Mouse (Mus musculus) olfactory bulb, adult 2 months (tissue): Measurements from ENCODE around the gene S1pr2. TPM values are rescaled to one million over a fixed set of nuclear protein-coding genes. Genes with fewer than 3 reads are reported as not detected.

Experiments
- H3K27ac ChIP-seq: fragments of 200-500 bp; 2 replicates; pipeline ENCODE4 v1.5.1; 2012; ENCODE audit warnings: low read depth, low read length; ENCODE audit not compliant: insufficient read depth
- H3K4me1 ChIP-seq: fragments of 200-500 bp; 2 replicates; pipeline ENCODE4 v1.6.1; 2012; ENCODE audit warnings: low read length; ENCODE audit not compliant: control insufficient read depth, insufficient read depth
- H3K4me3 ChIP-seq: fragments of 200-500 bp; 2 replicates; pipeline ENCODE4 v1.5.1; 2012; ENCODE audit warnings: mild to moderate bottlenecking, low read depth, low read length, moderate library complexity; ENCODE audit not compliant: insufficient read depth
- CTCF ChIP-seq: fragments of 200-500 bp; IDR thresholded peaks from 2 replicates; pipeline ENCODE4 v1.5.1; 2012; ENCODE audit warnings: low read depth, mild to moderate bottlenecking, low read length, moderate library complexity; ENCODE audit not compliant: insufficient read depth
- POLR2A ChIP-seq: fragments of 200-500 bp; IDR thresholded peaks from 2 replicates; pipeline ENCODE4 v1.6.1; 2012; ENCODE audit warnings: mild to moderate bottlenecking, low read depth, low read length, moderate library complexity; ENCODE audit not compliant: insufficient read depth
- WGBS: fragments of 180-500 bp; shearing (Covaris S2); methylation state at CpG from one replicate; pipeline ENCODE4 v1.1.7; 2018; 5-methylcytosine and 5-hydroxymethylcytosine counted together
- polyA plus RNA-seq: library from polyadenylated mRNA; stranded (reverse); fragments of >200 nt; gene quantifications from 2 replicates; pipeline ENCODE4 v1.2.4, GENCODE M21; 2012; ENCODE audit warnings: low replicate concordance; ENCODE audit not compliant: missing spikeins, insufficient read depth, insufficient read length

S1pr2 gene
- polyA plus RNA-seq, 1 experiment = not detected

GRCm38 (mm10) chr9:20944697-20945370, 31.7 kb downstream of the S1pr2 start:
- peaks cover 19% of the 10 kb centered on the region for H3K4me1 ChIP-seq
- TF ChIP-seq POLR2A (no peak), CTCF (no peak)
- H3K4me3 ChIP-seq = no peak overlapping the region
- 46% methylated on average over 4 of the region's 4 CpGs for WGBS
- no peak overlapping the region for H3K27ac ChIP-seq

GRCm38 (mm10) chr9:20943911-20944310, 32.7 kb downstream of the S1pr2 start:
- Histone ChIP-seq H3K4me1 (peaks cover 18% of the 10 kb centered on the region), H3K4me3 (no peak overlapping the region), H3K27ac (no peak overlapping the region)
- WGBS = 13% methylated on average over 2 of the region's 2 CpGs
- TF ChIP-seq CTCF (no peak), POLR2A (no peak)

- WGBS = 76% methylated on average over 7 of the region's 7 CpGs
- Histone ChIP-seq H3K4me3 (no peak overlapping the region), H3K4me1 (peaks cover 16% of the 10 kb centered on the region), H3K27ac (no peak overlapping the region)
- no peak for TF ChIP-seq CTCF
- TF ChIP-seq POLR2A = no peak
Observed at GRCm38 (mm10) chr9:20943396-20943795, 33.2 kb downstream of the S1pr2 start.

GRCm38 (mm10) chr9:20923258-20923657, 53.3 kb downstream of the S1pr2 start:
- WGBS = 93% methylated on average over 3 of the region's 3 CpGs
- Histone ChIP-seq H3K4me3 (no peak overlapping the region), H3K4me1 (no peaks in the 10 kb centered on the region), H3K27ac (no peak overlapping the region)
- TF ChIP-seq CTCF (no peak), POLR2A (no peak)

- TF ChIP-seq CTCF (no peak), POLR2A (no peak)
- no peak overlapping the region for H3K27ac ChIP-seq
- no peaks in the 10 kb centered on the region for H3K4me1 ChIP-seq
- no peak overlapping the region for H3K4me3 ChIP-seq
- 80% methylated on average over 4 of the region's 4 CpGs for WGBS
Observed at GRCm38 (mm10) chr9:20916160-20916559, 60.4 kb downstream of the S1pr2 start.

Other genes with a start within 250 kb of the S1pr2 start
- not detected in 2 replicates for gene Olfm2, start 230.4 kb downstream of the S1pr2 start, polyA plus RNA-seq
- gene Col5a3, start 161.7 kb downstream of the S1pr2 start, polyA plus RNA-seq = not detected in 2 replicates
- not detected in 2 replicates for gene Rdh8, start 158.3 kb downstream of the S1pr2 start, polyA plus RNA-seq
- 183 TPM in 1 of 2 replicates, not detected in the other for gene A230050P20Rik, start 108.1 kb downstream of the S1pr2 start, polyA plus RNA-seq
- gene Angptl6, start 97.1 kb downstream of the S1pr2 start, polyA plus RNA-seq = not detected in 2 replicates
- gene Ppan, start 88.6 kb downstream of the S1pr2 start, polyA plus RNA-seq = not detected in 2 replicates
- gene Eif3g, start 78.2 kb downstream of the S1pr2 start, polyA plus RNA-seq = not detected in 2 replicates
- 56.5 TPM in 1 of 2 replicates, not detected in the other for gene Dnmt1, start 16.9 kb downstream of the S1pr2 start, polyA plus RNA-seq
- not detected in 2 replicates for gene Mrpl4, start 26.0 kb upstream of the S1pr2 start, polyA plus RNA-seq
- gene Icam1, start 39.2 kb upstream of the S1pr2 start, polyA plus RNA-seq = not detected in 2 replicates
- gene Icam4, start 52.6 kb upstream of the S1pr2 start, polyA plus RNA-seq = not detected in 2 replicates
- gene Icam5, start 55.3 kb upstream of the S1pr2 start, polyA plus RNA-seq = not detected in 2 replicates
- not detected in 2 replicates for gene Zglp1, start 90.3 kb upstream of the S1pr2 start, polyA plus RNA-seq
- not detected in 2 replicates for gene Gm49373, start 96.3 kb upstream of the S1pr2 start, polyA plus RNA-seq
- not detected in 2 replicates for gene Fdx1l, start 96.8 kb upstream of the S1pr2 start, polyA plus RNA-seq
- gene Gm38431, start 115.2 kb upstream of the S1pr2 start, polyA plus RNA-seq = not detected in 2 replicates
- gene Raver1, start 115.2 kb upstream of the S1pr2 start, polyA plus RNA-seq = not detected in 2 replicates
- gene Tyk2, start 154.5 kb upstream of the S1pr2 start, polyA plus RNA-seq = not detected in 2 replicates
- 282 TPM in 1 of 2 replicates, not detected in the other for gene Cdc37, start 173.2 kb upstream of the S1pr2 start, polyA plus RNA-seq
- not detected in 2 replicates for gene Pde4a, start 188.9 kb upstream of the S1pr2 start, polyA plus RNA-seq